Mouse (Mus musculus) kidney, embryonic 16.5 days (tissue): ENCODE data around the gene Satb1. TPM values are rescaled to one million over a fixed set of nuclear protein-coding genes. Genes with fewer than 3 reads are reported as not detected.

Experiments
- ATAC-seq: fragments of 200-750 bp; cut with Nextera tagmentation; 2 replicates; pipeline ENCODE4 v1.8.0; 2017; ENCODE audit warnings: moderate TSS enrichment; ENCODE audit not compliant: low FRiP score, low TSS enrichment
- H3K27ac ChIP-seq: fragments of 300-500 bp; sonication (generic); 2 replicates; pipeline ENCODE4 v1.5.1; 2014; ENCODE audit warnings: low read length
- H3K27me3 ChIP-seq: fragments of 300-500 bp; sonication (generic); 2 replicates; pipeline ENCODE4 v1.6.1; 2014; ENCODE audit warnings: low read length, control low read depth, mixed read lengths; ENCODE audit not compliant: insufficient read depth
- H3K36me3 ChIP-seq: fragments of 300-500 bp; sonication (generic); 2 replicates; pipeline ENCODE4 v1.6.1; 2014; ENCODE audit warnings: low read length, control low read depth, mixed read lengths; ENCODE audit not compliant: insufficient read depth
- H3K4me1 ChIP-seq: fragments of 300-500 bp; sonication (generic); 2 replicates; pipeline ENCODE4 v1.6.1; 2014; ENCODE audit warnings: low read length, control low read depth, mixed read lengths; ENCODE audit not compliant: insufficient read depth
- H3K4me2 ChIP-seq: fragments of 300-500 bp; sonication (generic); replicated peaks from 2 replicates; pipeline ENCODE4 v1.6.1; 2014; ENCODE audit warnings: low read depth, low read length
- H3K4me3 ChIP-seq: fragments of 300-500 bp; sonication (generic); 2 replicates; pipeline ENCODE4 v1.5.1; 2014; ENCODE audit warnings: mild to moderate bottlenecking, low read length
- H3K9ac ChIP-seq: fragments of 300-500 bp; sonication (generic); replicated peaks from 2 replicates; pipeline ENCODE4 v1.6.1; 2014; ENCODE audit warnings: low read length
- H3K9me3 ChIP-seq: fragments of 300-500 bp; sonication (generic); 2 replicates; pipeline ENCODE4 v1.6.1; 2016; ENCODE audit warnings: low read length, control low read depth
- WGBS: fragments of 180-500 bp; shearing (Covaris S2); extraction: QIAGEN DNeasy Blood & Tissue Kit; methylation state at CpG from one replicate; pipeline ENCODE4 v1.1.7; 2014; 5-methylcytosine and 5-hydroxymethylcytosine counted together
- polyA plus RNA-seq: library from polyadenylated mRNA; unstranded; fragments of >200 nt; fragmentation: Nextera tagmentation; extraction: Ambion mirVana; gene quantifications from 2 replicates; pipeline ENCODE4 v1.2.1, GENCODE M21; 2015

Gene Satb1
- polyA plus RNA-seq, 1 experiment from 2014 or later: 7.5 TPM

DNA sequence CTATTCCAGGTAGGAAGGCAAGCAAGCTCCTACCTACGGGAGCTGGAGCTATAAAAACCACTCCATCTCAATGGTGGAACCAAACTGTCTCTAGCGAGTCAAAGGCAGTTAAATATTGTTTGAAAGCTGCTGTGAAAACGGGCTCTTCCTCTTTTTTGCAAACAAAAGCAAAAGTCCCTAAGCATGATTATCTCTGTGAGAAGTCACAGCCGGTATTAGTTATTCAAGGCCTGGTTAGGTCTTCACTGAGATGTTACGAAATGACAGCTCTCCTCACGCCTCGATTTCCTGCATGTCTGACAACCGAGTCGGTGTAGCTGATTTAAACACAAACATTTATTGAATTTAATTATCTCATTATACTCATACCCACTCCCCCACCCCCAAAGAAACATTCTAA is 48.2 kb downstream of the Satb1 start:
- H3K9ac ChIP-seq: no peak overlapping the region
- H3K27me3 ChIP-seq: no peaks in the 10 kb centered on the region
- 83% methylated on average over 9 of the region's 9 CpGs for WGBS
- no peak overlapping the region for H3K27ac ChIP-seq
- no peak for ATAC-seq
- H3K4me2 ChIP-seq: no peak overlapping the region
- H3K9me3 ChIP-seq: no peaks in the 10 kb centered on the region
- H3K4me3 ChIP-seq: no peak overlapping the region
- H3K4me1 ChIP-seq: no peaks in the 10 kb centered on the region
- peaks cover 8% of the 10 kb centered on the region; the same call in 1 of the 2 replicates for H3K36me3 ChIP-seq

- Histone ChIP-seq H3K36me3 (peaks cover 8% of the 10 kb centered on the region; the same call in 1 of the 2 replicates), H3K9ac (no peak overlapping the region), H3K9me3 (no peaks in the 10 kb centered on the region), H3K4me1 (no peaks in the 10 kb centered on the region), H3K27me3 (no peaks in the 10 kb centered on the region), H3K4me3 (no peak overlapping the region), H3K27ac (no peak overlapping the region), H3K4me2 (no peak overlapping the region)
- WGBS: 87% methylated on average over 8 of the region's 8 CpGs
- no peak for ATAC-seq
Measured at GRCm38 (mm10) chr17:51783591-51784279, 49.4 kb downstream of the Satb1 start.

GRCm38 (mm10) chr17:51780036-51780435 is 53.1 kb downstream of the Satb1 start:
- Histone ChIP-seq H3K9me3 (no peaks in the 10 kb centered on the region), H3K36me3 (peaks cover 8% of the 10 kb centered on the region; the same call in 1 of the 2 replicates), H3K27me3 (no peaks in the 10 kb centered on the region), H3K27ac (no peak overlapping the region), H3K4me3 (no peak overlapping the region), H3K9ac (no peak overlapping the region), H3K4me1 (no peaks in the 10 kb centered on the region), H3K4me2 (no peak overlapping the region)
- no peak for ATAC-seq
- 95% methylated on average over 11 of the region's 11 CpGs for WGBS

DNA sequence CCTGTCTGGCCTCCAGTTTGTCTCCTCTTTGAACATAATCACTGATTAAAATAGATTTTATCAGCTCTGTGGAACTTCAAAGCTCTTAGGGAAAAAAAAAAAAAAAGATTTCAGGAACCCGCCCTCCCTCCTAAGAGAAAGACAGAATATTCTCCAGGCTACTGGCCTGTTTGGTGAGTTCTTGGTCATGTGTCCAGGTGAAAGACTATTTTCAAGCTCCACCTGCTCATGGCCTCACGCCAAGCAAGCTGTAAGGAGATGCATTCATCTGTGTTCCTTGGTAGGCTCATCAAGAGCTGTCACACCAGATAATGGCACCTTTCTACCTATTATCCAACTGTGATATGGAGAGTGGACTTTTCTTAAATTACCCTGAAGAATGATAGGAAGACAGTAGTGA is 54.1 kb downstream of the Satb1 start:
- ATAC-seq: no peak
- no peak overlapping the region for H3K4me3 ChIP-seq
- no peak overlapping the region for H3K9ac ChIP-seq
- no peak overlapping the region for H3K4me2 ChIP-seq
- no peaks in the 10 kb centered on the region for H3K9me3 ChIP-seq
- no peaks in the 10 kb centered on the region for H3K27me3 ChIP-seq
- 61% methylated on average over 2 of the region's 2 CpGs for WGBS
- peaks cover 8% of the 10 kb centered on the region; the same call in 1 of the 2 replicates for H3K36me3 ChIP-seq
- no peak overlapping the region for H3K27ac ChIP-seq
- H3K4me1 ChIP-seq: no peaks in the 10 kb centered on the region

GRCm38 (mm10) chr17:51777813-51778212 is 55.3 kb downstream of the Satb1 start:
- Histone ChIP-seq H3K27me3 (no peaks in the 10 kb centered on the region), H3K9ac (no peak overlapping the region), H3K4me1 (no peaks in the 10 kb centered on the region), H3K4me2 (no peak overlapping the region), H3K9me3 (no peaks in the 10 kb centered on the region), H3K36me3 (peaks cover 7% of the 10 kb centered on the region; the same call in 1 of the 2 replicates), H3K27ac (no peak overlapping the region), H3K4me3 (no peak overlapping the region)
- 0 out of 2 replicates have a peak, but pooled peaks have one; percentile 54 for ATAC-seq
- WGBS: 60% methylated on average over 1 of the region's 1 CpGs

GRCm38 (mm10) chr17:51775070-51775881 is 57.8 kb downstream of the Satb1 start:
- Histone ChIP-seq H3K9me3 (no peaks in the 10 kb centered on the region), H3K36me3 (no peaks in the 10 kb centered on the region), H3K9ac (no peak overlapping the region), H3K27me3 (no peaks in the 10 kb centered on the region), H3K4me1 (no peaks in the 10 kb centered on the region), H3K27ac (no peak overlapping the region), H3K4me2 (no peak overlapping the region), H3K4me3 (no peak overlapping the region)
- ATAC-seq: no peak
- 90% methylated on average over 18 of the region's 18 CpGs for WGBS

- H3K4me1 ChIP-seq: no peaks in the 10 kb centered on the region
- no peak overlapping the region for H3K27ac ChIP-seq
- no peak overlapping the region for H3K4me2 ChIP-seq
- no peak overlapping the region for H3K9ac ChIP-seq
- no peaks in the 10 kb centered on the region for H3K27me3 ChIP-seq
- H3K36me3 ChIP-seq: no peaks in the 10 kb centered on the region
- no peak overlapping the region for H3K4me3 ChIP-seq
- ATAC-seq: no peak
- 88% methylated on average over 8 of the region's 8 CpGs for WGBS
- H3K9me3 ChIP-seq: no peaks in the 10 kb centered on the region
Measured at GRCm38 (mm10) chr17:51763600-51763999, 69.5 kb downstream of the Satb1 start.

GRCm38 (mm10) chr17:51762503-51762902 is 70.6 kb downstream of the Satb1 start:
- Histone ChIP-seq H3K36me3 (no peaks in the 10 kb centered on the region), H3K9ac (no peak overlapping the region), H3K27me3 (no peaks in the 10 kb centered on the region), H3K4me1 (no peaks in the 10 kb centered on the region), H3K27ac (no peak overlapping the region), H3K9me3 (no peaks in the 10 kb centered on the region), H3K4me3 (no peak overlapping the region), H3K4me2 (no peak overlapping the region)
- WGBS: 82% methylated on average over 7 of the region's 7 CpGs
- no peak for ATAC-seq

DNA sequence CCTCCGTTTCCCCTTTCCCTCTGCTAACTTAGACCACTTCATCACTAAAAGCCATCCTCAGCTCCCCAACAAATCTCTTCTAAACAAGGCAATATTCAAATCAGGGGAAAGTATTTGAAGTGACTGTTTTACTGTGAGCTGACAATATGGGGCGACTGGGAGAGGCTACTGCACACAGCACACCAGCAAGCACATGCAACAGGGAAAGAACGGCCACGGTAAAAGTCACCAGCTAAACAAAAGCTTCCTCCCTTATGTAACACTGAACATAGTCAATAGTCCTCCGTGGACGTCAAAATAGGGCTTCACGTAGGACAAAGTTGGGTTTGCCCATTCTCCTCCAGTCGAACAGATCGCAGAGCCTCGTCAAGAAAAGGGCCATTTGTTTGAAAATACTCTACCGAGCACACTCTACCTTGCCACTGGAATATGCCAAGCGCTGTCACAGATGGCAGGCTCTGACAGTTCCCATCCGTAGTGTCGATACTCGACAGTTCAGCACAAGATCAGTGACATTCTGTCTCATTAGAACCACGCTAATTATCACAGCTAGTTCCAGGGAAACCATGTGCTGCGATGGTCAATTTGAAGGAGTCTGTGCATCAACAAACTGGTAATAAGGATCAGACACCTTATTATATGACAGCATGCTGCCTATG is 72.0 kb downstream of the Satb1 start:
- H3K27ac ChIP-seq: no peak overlapping the region
- no peak overlapping the region for H3K4me2 ChIP-seq
- WGBS: 83% methylated on average over 17 of the region's 17 CpGs
- ATAC-seq: no peak
- H3K4me1 ChIP-seq: no peaks in the 10 kb centered on the region
- H3K9me3 ChIP-seq: no peaks in the 10 kb centered on the region
- H3K36me3 ChIP-seq: no peaks in the 10 kb centered on the region
- H3K9ac ChIP-seq: no peak overlapping the region
- H3K4me3 ChIP-seq: no peak overlapping the region
- no peaks in the 10 kb centered on the region for H3K27me3 ChIP-seq
